Mouse (Mus musculus) cortical plate, adult 2 months (tissue): ENCODE measurements around the gene Gm21988.

Experiments used
- CTCF ChIP-seq: fragments of 200-500 bp; IDR thresholded peaks from 2 replicates; pipeline ENCODE4 v1.5.1; 2011; ENCODE audit warnings: mild to moderate bottlenecking, control low read depth, low read length; ENCODE audit not compliant: insufficient read depth; ENCODE audit errors: extremely low read depth
- POLR2A ChIP-seq: fragments of 200-500 bp; IDR thresholded peaks from 2 replicates; pipeline ENCODE4 v1.6.1; 2011; ENCODE audit warnings: mild to moderate bottlenecking, low read length, control low read depth; ENCODE audit not compliant: insufficient read depth; ENCODE audit errors: extremely low read depth

GRCm38 (mm10) chr11:70251853-70252252 lies 12.2 kb upstream of the Gm21988 start:
- TF ChIP-seq CTCF (no peak), POLR2A (no peak)
